Mouse (Mus musculus): ENCODE results near the gene Paqr3.

- TF ChIP-seq POLR2A (IDR thresholded peaks at IDR 0.05; ENCODE audit: extremely low read depth, insufficient read depth, low read length) = no peak
- TF ChIP-seq CTCF (IDR thresholded peaks at IDR 0.05; ENCODE audit: extremely low read depth, insufficient read depth, low read length) = no peak
Measured at GRCm38 (mm10) chr5:97125459-97125970, 14.1 kb upstream of the Paqr3 start.
